Mouse (Mus musculus) liver, embryonic 13.5 days (tissue): Measurements from ENCODE around the gene Dhx37. TPM values are rescaled to one million over a fixed set of nuclear protein-coding genes. Genes with fewer than 3 reads are reported as not detected.

Experiments used
- ATAC-seq: fragments of 200-750 bp; cut with Nextera tagmentation; 2 replicates; pipeline ENCODE4 v1.8.0; 2017; ENCODE audit warnings: low read depth, mild to moderate bottlenecking, moderate number of reproducible peaks, moderate library complexity
- DNase-seq: peaks from one replicate; pipeline ENCODE4 v3.0.0; 2022
- H3K27ac ChIP-seq: fragments of 300-500 bp; sonication (generic); 2 replicates; pipeline ENCODE4 v1.5.1; 2015; ENCODE audit warnings: moderate library complexity, mild to moderate bottlenecking, inconsistent platforms
- H3K27me3 ChIP-seq: fragments of 300-500 bp; sonication (generic); 2 replicates; pipeline ENCODE4 v1.6.1; 2015; ENCODE audit warnings: mild to moderate bottlenecking, inconsistent platforms
- H3K36me3 ChIP-seq: fragments of 300-500 bp; sonication (generic); 2 replicates; pipeline ENCODE4 v1.6.1; 2015; ENCODE audit warnings: mild to moderate bottlenecking, inconsistent platforms
- H3K4me1 ChIP-seq: fragments of 300-500 bp; sonication (generic); replicated peaks from 2 replicates; pipeline ENCODE4 v1.6.1; 2015; ENCODE audit warnings: inconsistent platforms
- H3K4me2 ChIP-seq: fragments of 300-500 bp; sonication (generic); 2 replicates; pipeline ENCODE4 v1.6.1; 2015; ENCODE audit warnings: inconsistent platforms, mild to moderate bottlenecking, moderate library complexity
- H3K4me3 ChIP-seq: fragments of 300-500 bp; sonication (generic); replicated peaks from 2 replicates; pipeline ENCODE4 v1.5.1; 2015; ENCODE audit warnings: mild to moderate bottlenecking, inconsistent platforms
- H3K9ac ChIP-seq: fragments of 300-500 bp; sonication (generic); 2 replicates; pipeline ENCODE4 v1.6.1; 2015; ENCODE audit warnings: mild to moderate bottlenecking, inconsistent platforms
- H3K9me3 ChIP-seq: fragments of 300-500 bp; sonication (generic); replicated peaks from 2 replicates; pipeline ENCODE4 v1.6.1; 2016; ENCODE audit warnings: inconsistent platforms
- WGBS: fragments of 180-500 bp; shearing (Covaris S2); methylation state at CpG from one replicate; pipeline ENCODE4 v1.1.7; 2015; ENCODE audit not compliant: insufficient replicate concordance; 5-methylcytosine and 5-hydroxymethylcytosine counted together
- polyA plus RNA-seq: library from polyadenylated mRNA; unstranded; fragments of >200 nt; fragmentation: Nextera tagmentation; extraction: Ambion mirVana; gene quantifications from 2 replicates; pipeline ENCODE4 v1.2.1, GENCODE M21; 2015

Gene Dhx37
- polyA plus RNA-seq, 1 experiment from 2014 or later = 5.8 TPM

DNA sequence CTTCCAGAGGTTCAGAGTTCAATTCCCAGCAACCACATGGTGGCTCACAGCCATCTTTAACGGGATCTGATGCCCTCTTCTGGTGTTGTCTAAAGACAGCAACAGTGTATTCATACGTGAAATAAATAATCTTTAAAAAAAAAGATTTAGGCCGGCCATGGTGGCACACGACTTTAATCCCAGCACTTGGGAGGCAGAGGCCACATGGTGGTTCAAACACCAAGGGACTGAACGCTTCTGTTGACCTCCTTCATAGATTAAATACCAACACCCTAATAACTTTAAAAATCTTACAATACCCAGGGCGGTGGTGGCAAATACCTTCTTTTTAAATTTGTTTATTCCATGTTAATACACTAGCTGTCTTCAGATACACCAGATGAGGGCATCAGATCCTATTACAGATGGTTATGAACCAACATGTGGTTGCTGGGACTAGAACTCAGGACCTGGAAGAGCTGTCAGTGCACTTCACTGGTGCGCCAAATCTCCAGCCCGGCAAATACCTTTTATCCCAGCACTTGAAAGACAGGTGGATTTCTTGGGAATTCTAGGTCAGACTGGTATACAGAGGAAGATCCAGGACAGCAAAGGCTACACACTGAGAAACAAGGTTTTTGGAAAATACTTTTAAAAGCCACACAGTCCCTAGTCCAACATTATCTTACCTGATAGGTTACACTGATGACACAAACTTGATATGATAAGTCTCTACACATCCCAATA lies 48.5 kb downstream of the Dhx37 start:
- Histone ChIP-seq H3K9me3 (no peaks in the 10 kb centered on the region), H3K4me2 (no peak overlapping the region), H3K27ac (no peak overlapping the region), H3K9ac (no peak overlapping the region), H3K27me3 (no peaks in the 10 kb centered on the region), H3K36me3 (peaks cover 38% of the 10 kb centered on the region), H3K4me1 (peaks cover 24% of the 10 kb centered on the region), H3K4me3 (no peak overlapping the region)
- DNase-seq = no peak
- 77% methylated on average over 8 of the region's 8 CpGs for WGBS
- ATAC-seq = no peak

DNA sequence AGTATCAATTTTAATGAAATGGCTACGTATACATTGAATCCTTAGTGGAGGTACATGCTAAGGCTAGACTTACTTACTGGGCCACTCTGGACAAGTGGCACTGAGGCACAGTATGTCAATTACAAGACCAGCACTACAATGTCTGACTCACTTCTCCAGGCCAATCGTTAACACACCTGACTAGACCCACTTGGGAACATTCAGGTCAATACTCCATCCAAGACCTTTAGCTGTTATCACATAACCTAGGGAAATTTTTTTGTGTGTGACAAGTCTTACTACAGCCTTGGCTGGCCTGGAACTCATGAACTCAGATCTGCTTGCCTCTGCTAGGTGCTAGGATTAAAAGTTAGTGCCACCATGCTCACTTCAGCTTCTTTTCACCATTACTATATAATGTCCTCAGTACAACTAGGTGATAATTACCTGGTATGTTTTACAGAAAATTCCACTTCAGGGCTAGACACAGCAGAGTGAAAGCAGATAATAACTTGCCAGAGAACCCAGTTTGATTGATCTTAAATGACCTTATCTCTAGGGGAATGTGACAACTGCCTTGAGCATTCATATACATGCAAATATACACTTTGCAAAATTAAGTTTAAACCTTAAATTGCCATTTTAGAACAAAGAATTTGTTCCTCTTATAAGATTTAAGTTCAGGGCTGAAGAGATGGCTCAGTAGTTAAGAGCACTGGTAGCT lies 49.3 kb downstream of the Dhx37 start:
- Histone ChIP-seq H3K9ac (no peak overlapping the region), H3K27me3 (no peaks in the 10 kb centered on the region), H3K4me1 (peaks cover 21% of the 10 kb centered on the region), H3K9me3 (no peaks in the 10 kb centered on the region), H3K4me3 (no peak overlapping the region), H3K4me2 (no peak overlapping the region), H3K36me3 (peaks cover 38% of the 10 kb centered on the region), H3K27ac (no peak overlapping the region)
- ATAC-seq (no peak), DNase-seq (no peak)
- WGBS = 87% methylated on average over 2 of the region's 2 CpGs

DNA sequence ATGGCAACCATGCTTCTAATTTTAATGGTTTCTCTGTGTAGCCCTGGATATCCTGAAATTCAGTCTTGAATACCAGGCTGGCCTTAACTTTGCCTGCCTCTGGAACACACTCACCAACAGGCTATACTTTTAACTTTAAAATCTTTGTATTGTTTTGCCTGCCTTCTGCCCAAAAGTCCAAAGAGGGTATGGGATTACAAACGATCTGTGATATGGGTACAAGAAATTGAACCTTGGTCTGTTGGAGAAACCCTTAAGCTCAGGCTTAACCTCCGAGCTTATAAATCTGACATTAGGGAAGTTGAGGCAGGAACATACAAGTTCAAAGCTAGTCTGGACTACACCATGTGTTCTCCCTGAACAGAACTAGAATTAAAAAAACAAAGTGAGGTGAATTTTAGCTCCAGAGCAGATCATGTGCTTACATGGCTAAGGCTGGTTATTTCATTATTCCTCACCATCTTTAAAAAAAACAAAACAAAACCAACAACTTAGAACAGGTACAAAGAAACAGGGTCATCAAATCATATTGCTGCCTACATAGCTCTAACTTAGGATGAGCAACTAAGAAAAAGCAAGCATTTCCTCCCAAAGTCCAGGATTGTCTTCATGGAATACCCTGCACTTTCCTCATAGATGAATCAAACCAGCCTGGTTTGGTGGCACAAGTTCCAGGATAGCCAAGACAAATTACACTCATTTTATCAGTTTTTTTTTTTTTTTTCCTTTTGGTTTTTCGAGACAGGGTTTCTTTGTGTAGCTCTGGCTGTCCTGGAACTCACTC lies 50.1 kb downstream of the Dhx37 start:
- no peak for DNase-seq
- Histone ChIP-seq H3K9me3 (no peaks in the 10 kb centered on the region), H3K4me1 (peaks cover 21% of the 10 kb centered on the region), H3K4me3 (no peak overlapping the region), H3K27ac (no peak overlapping the region), H3K36me3 (peaks cover 38% of the 10 kb centered on the region), H3K4me2 (no peak overlapping the region), H3K9ac (no peak overlapping the region), H3K27me3 (no peaks in the 10 kb centered on the region)
- WGBS = 67% methylated on average over 3 of the region's 3 CpGs
- no peak for ATAC-seq

DNA sequence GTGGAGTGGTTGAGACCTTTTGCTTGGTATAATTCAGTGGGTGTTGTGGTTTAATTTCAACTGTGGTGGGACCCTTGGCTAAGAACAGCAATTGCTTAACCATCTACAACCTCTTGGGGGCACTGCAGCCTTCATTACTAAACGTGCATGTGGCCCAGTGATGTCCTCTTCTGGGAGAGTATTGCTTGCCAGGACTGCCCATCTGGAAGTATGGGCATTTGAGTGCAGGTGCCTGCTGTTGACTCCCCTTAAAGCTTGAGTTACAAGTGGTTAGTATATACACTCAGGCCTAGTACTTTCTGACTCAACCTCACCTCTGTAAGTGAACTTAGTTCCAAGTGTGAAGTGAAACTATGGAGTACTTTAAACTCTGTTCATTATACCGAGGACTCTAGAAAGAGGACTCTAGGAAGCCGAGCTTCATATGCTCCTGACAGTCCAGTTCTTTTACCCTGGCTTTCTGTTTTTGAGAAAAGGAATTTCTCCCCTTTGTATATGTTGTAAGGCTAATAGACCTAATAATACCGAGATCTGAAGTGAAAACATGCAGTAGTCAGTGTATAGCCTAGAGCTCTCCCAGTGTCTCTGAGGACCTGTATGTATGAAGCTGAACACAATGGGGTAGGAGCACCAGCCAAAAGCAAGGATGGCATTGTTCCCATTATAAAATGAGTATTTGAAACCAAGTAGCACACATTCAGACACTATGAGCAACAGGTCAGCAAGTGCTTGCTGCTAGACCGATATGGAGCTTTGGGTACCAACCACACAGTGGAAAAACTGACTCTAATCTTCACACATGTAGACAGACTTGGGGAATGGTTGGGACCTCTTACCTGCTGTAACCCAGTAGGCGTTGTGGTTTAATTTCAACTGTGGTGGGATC lies 51.0 kb downstream of the Dhx37 start:
- no peaks in the 10 kb centered on the region for H3K27me3 ChIP-seq
- peaks cover 12% of the 10 kb centered on the region; the same call in 1 of the 2 replicates for H3K4me1 ChIP-seq
- 42% methylated on average over 6 of the region's 6 CpGs for WGBS
- no peak overlapping the region for H3K4me2 ChIP-seq
- ATAC-seq = peak; percentile 69
- H3K36me3 ChIP-seq = peaks cover 29% of the 10 kb centered on the region
- no peak overlapping the region for H3K27ac ChIP-seq
- peak; percentile 32 for DNase-seq
- H3K9ac ChIP-seq = no peak overlapping the region
- H3K9me3 ChIP-seq = no peaks in the 10 kb centered on the region
- H3K4me3 ChIP-seq = no peak overlapping the region

DNA sequence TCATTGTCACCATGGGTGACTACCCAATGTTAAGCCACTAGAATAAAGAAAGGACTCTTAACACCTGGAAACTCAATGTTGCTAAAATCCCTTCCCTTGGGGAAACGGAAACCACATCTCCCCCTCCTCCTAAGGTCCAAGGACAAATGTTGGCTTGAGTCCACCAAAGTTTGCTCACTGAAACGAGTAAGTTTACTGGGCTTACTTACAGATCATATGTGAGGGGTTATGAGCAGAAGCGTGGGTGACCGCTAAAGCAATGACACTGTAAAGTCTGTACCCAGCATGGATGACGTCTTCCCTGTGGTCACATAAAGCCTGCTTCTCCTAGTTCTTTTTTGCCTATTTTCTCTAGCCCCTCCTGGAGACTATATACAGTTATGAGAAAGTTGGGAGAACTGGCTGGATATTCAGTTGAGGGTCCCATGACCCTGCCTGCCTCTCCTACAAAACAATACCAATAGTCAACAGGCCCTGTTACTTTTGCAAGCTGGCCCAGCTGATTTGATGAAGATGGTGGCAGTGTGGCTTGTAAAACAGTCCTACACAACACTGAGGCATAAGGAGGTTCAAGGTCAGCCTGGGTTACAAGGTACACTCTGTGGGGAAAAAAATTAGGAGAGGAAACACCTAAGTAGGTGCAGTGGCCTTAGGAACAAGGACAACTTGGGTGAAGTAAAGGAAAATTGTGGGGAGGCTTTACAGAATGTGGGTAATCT lies 51.8 kb downstream of the Dhx37 start:
- Histone ChIP-seq H3K4me2 (no peak overlapping the region), H3K27ac (no peak overlapping the region), H3K4me1 (peaks cover 12% of the 10 kb centered on the region; the same call in 1 of the 2 replicates), H3K27me3 (no peaks in the 10 kb centered on the region), H3K9ac (no peak overlapping the region), H3K9me3 (no peaks in the 10 kb centered on the region), H3K4me3 (no peak overlapping the region), H3K36me3 (peaks cover 27% of the 10 kb centered on the region)
- 73% methylated on average over 5 of the region's 5 CpGs for WGBS
- ATAC-seq (peak; percentile 2; the same call in 1 of the 2 replicates), DNase-seq (no peak)

DNA sequence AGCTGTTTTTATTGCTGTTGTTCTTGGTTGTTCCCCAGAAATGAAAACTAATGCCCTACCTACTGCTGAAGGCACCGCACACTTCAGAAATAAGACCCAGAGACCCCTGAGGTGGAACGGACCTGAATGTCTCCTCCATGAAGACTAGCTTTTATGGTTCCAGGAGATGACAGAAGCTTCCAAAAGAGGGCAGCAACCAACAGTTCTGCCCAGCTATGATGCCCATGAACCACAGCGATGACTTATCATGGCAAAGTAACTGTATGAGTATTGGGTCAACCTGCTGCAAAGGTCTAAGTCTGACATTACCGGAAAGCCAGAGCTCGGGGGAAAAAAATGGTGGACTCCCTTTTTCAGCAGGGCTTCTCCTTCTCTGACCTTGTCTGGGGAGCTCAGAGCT lies 55.0 kb downstream of the Dhx37 start:
- Histone ChIP-seq H3K27ac (no peak overlapping the region), H3K4me2 (no peak overlapping the region), H3K4me1 (0 out of 2 replicates have a peak, but pooled peaks cover 3% of the 10 kb centered on the region), H3K4me3 (no peak overlapping the region), H3K9ac (no peak overlapping the region), H3K36me3 (peaks cover 4% of the 10 kb centered on the region; the same call in 1 of the 2 replicates), H3K27me3 (no peaks in the 10 kb centered on the region), H3K9me3 (no peaks in the 10 kb centered on the region)
- ATAC-seq (no peak), DNase-seq (no peak)
- 73% methylated on average over 5 of the region's 5 CpGs for WGBS

DNA sequence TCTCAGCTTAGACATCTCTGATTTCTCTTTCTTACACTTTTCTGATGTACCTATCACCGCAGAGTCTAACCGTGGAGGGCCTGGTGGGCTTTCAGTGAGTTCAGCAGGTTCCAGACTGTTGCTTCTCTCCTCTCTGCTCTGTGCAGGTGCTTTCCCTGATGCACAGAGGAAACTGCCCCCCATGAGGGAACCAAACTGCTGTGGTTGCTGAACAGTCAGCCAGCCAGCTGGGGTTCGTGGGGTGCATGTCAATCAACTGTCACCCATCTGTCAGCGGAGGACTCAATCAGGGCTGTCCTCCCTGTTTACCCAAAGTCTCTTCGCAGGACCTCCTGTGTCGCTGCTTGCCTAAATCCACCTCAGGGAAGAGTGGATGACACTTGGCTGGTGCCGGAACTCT lies 56.7 kb downstream of the Dhx37 start:
- H3K4me2 ChIP-seq = no peak overlapping the region
- no peak overlapping the region for H3K27ac ChIP-seq
- ATAC-seq (no peak), DNase-seq (no peak)
- no peaks in the 10 kb centered on the region for H3K4me1 ChIP-seq
- H3K9me3 ChIP-seq = no peaks in the 10 kb centered on the region
- H3K36me3 ChIP-seq = no peaks in the 10 kb centered on the region
- no peak overlapping the region for H3K4me3 ChIP-seq
- H3K9ac ChIP-seq = no peak overlapping the region
- 58% methylated on average over 7 of the region's 7 CpGs for WGBS
- no peaks in the 10 kb centered on the region for H3K27me3 ChIP-seq

DNA sequence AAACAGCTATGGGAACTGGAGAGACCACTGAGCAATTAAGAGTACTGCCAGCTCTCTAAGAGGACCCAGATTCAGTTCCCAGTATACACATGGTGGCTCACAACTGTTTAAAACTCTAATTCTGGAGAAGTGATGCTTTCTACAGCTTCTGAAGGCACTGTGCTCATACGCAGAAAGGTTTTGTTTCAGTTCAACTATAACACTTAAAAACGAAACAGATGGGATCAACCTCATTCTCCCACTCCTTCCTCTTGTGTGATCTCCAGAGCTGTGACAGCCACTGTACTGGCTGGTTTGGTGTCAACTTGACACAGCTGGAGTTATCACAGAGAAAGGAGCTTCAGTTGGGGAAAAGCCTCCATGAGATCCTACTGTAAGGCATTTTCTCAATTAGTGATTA lies 58.0 kb downstream of the Dhx37 start:
- WGBS = 67% methylated on average over 2 of the region's 2 CpGs
- H3K27ac ChIP-seq = no peak overlapping the region
- no peaks in the 10 kb centered on the region for H3K9me3 ChIP-seq
- DNase-seq = no peak
- H3K27me3 ChIP-seq = no peaks in the 10 kb centered on the region
- H3K4me1 ChIP-seq = no peaks in the 10 kb centered on the region
- no peak overlapping the region for H3K9ac ChIP-seq
- H3K4me3 ChIP-seq = no peak overlapping the region
- ATAC-seq = no peak
- H3K36me3 ChIP-seq = no peaks in the 10 kb centered on the region
- no peak overlapping the region for H3K4me2 ChIP-seq

DNA sequence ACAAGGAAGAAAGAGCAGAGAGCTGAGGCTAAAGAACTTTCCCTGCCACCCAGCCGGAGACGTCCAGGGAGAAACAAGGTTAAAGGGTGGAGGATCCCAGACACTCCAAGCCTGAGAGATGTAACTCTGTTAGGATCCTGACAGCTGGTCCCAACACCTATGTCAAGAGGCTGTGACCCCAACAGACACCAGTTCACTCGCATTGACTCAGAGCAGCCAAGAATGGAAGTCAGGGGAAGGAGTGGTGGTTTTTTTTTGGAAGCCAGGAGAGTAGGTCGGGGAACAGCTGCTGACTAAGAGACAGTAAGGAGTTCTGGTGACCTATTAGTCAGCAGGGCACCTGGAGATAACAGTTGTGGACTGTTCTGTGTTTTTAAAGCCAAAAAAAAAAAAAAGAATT lies 61.9 kb downstream of the Dhx37 start:
- Histone ChIP-seq H3K4me3 (no peak overlapping the region), H3K9me3 (no peaks in the 10 kb centered on the region), H3K4me2 (no peak overlapping the region), H3K9ac (no peak overlapping the region), H3K27me3 (no peaks in the 10 kb centered on the region), H3K27ac (no peak overlapping the region), H3K36me3 (no peaks in the 10 kb centered on the region), H3K4me1 (no peaks in the 10 kb centered on the region)
- 71% methylated on average over 4 of the region's 4 CpGs for WGBS
- DNase-seq = no peak
- ATAC-seq = no peak

DNA sequence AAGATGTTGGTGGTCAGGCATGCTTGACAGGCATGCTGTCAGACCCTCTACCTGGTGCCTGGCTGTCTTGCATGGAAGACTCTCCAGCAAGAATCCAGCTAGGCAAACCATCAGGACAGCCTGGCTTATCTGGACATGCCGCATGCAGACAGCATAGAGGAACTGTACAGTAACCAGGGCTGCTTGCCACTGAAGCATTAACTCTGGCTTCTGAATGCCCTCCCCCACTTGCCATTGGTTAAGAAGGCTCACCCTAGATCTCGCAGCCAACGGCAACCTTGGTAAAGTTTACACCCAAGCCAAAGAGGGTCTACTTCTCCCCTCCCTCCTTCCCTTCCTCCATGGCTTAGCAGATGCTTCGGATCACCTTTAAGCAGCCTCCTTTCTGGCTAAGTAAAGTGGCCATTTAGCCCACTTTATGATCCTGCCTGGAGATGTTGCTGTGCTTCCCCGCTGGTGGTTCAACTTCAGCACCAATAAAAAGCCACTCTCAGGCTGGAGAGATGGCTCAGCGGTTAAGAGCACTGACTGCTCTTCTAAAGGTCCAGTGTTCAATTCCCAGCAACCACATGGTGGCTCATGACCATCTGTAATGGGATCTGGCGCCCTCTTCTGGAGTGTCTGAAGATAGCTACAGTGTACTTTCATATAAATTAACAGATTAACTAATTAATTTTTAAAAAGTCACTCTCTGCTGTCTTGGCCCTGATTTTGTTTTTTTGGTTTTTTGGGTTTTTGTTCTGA lies 62.8 kb downstream of the Dhx37 start:
- H3K36me3 ChIP-seq = no peaks in the 10 kb centered on the region
- ATAC-seq (no peak), DNase-seq (no peak)
- no peaks in the 10 kb centered on the region for H3K9me3 ChIP-seq
- H3K4me2 ChIP-seq = no peak overlapping the region
- H3K4me3 ChIP-seq = no peak overlapping the region
- H3K27ac ChIP-seq = no peak overlapping the region
- H3K4me1 ChIP-seq = no peaks in the 10 kb centered on the region
- WGBS = 68% methylated on average over 7 of the region's 7 CpGs
- H3K27me3 ChIP-seq = no peaks in the 10 kb centered on the region
- no peak overlapping the region for H3K9ac ChIP-seq
